Mouse (Mus musculus) adrenal gland, postnatal 4 days (tissue): ENCODE data around the gene Btbd35f1. TPM values are rescaled to one million over a fixed set of nuclear protein-coding genes. Genes with fewer than 3 reads are reported as not detected.
"Not testable (repeated sequence)": the region's sequence is repeated elsewhere in the genome, so short reads cannot be mapped to it uniquely, and the experiment has no call there.

Source experiments
- DNase-seq, 2 experiments: peaks; one replicate each; pipeline ENCODE4 v3.0.0; 2021 to 2022; ENCODE audit warnings: low spot score in 2 of 2, mixed read lengths in 2 of 2
- long read RNA-seq, 2 experiments: library from polyadenylated mRNA; stranded (forward); transcript quantifications; one replicate each; pipeline ENCODE4 v2.0.0; 2021
- total RNA-seq, 2 experiments: library from RNA; stranded (reverse); gene quantifications; 2 replicates each; pipeline ENCODE4 v1.2.3; 2021

Gene Btbd35f1
- total RNA-seq, result not detected
- long read RNA-seq, experiment 1, result 0 reads
- long read RNA-seq, experiment 2, result 0 reads

DNA sequence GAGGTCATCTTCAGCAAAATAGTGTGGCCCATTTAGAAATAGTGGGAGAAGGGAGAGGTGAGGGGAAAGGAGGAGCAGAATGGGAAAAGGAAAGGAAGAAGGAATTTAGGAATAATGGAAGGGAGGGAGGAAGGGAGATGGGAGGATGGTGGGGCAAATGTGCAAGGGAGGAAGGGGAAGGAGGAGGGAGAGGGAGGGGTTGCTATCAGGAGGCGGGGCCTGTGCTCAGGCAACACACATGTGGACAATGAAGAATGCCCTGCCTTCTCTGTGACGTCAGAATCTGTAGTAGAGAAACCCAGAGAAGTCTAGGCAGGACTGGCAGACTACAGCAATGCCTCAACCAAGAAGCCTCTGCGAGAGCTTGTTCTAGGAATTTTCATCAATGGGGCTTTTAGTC, at the start of gene Btbd35f1:
TSS of gene Btbd35f1 (plus strand) at position 301 of the 400 bp plus-strand sequence.
- not testable (repeated sequence) for DNase-seq

DNA sequence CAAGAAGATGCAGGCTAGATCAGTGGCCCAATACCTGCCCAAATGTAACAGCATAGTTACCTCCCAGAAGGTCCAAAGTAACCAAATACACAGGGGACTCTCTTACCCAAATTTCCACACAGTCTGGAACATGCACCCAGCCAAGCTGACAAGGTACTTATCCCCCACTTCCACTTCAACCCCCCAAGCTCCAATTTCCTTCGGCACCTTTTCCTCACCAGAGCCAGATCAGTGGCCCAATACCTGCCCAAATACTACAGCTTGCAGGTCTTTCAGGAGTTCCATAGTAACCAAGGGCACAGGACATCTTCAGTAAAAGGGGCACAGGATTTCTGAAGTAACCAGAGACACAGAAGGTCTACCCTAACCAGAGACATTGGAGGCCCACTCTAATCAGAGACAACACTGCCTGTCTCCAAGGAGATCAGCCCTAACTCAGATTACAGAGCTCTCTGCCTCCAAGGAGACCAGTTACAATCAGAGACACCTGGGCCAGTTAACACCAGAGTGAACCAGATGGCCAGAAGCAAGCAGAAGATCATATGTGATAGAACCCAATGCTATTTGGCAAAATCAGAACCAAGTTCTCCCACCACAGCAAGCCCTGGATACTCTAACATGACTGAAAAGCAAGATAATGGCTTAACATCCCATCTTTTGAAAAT, 31.2 kb downstream of the Btbd35f1 start:
- not testable (repeated sequence) for DNase-seq

DNA sequence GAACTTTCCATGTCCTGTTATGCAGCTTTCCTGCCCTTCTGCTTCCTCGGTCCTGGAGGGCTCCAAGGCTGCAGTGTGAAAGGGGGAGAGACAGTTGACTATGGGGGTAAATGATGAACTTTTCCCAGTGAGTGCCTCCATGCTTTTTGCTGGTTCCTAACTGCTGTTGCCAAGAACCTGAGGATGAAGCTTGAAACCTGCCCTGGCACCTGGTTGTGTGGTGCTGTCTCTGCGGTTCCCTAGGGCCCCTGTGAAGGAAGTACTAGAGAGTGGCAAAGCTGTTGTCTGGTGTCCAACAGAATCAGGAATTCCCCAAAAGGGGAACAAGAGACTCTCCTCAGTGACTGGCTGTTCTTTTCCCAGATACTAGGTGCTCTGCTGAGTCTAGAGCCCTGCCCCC, 41.2 kb downstream of the Btbd35f1 start:
- not testable (repeated sequence) for DNase-seq

DNA sequence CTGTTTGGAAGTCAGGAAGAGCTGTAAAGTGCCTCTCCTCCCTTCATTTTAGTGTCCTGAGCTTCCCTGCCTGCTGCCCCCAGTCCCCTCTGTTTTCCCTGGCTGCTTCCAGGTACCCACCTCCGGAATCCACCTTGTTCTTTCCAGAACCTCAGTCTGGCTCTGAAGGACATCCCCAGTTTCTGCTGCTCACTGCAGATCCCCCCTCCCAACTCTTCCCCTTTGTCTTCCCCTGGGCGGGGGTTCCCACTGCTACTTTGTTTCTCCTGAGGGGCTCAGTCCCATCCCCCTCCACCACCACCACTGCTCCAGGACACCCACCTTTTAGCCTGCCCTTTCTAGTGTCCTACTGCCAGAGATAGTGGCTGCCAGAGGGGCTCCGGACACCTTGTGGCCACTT, 41.6 kb downstream of the Btbd35f1 start:
- DNase-seq, result not testable (repeated sequence)

Other genes starting within 250 kb of the Btbd35f1 start
- not detected for gene Gm5926, start 90.7 kb downstream of the Btbd35f1 start, total RNA-seq
- gene Btbd35f21, start 166.1 kb downstream of the Btbd35f1 start, total RNA-seq, result not detected